In the genomic region with DNA sequence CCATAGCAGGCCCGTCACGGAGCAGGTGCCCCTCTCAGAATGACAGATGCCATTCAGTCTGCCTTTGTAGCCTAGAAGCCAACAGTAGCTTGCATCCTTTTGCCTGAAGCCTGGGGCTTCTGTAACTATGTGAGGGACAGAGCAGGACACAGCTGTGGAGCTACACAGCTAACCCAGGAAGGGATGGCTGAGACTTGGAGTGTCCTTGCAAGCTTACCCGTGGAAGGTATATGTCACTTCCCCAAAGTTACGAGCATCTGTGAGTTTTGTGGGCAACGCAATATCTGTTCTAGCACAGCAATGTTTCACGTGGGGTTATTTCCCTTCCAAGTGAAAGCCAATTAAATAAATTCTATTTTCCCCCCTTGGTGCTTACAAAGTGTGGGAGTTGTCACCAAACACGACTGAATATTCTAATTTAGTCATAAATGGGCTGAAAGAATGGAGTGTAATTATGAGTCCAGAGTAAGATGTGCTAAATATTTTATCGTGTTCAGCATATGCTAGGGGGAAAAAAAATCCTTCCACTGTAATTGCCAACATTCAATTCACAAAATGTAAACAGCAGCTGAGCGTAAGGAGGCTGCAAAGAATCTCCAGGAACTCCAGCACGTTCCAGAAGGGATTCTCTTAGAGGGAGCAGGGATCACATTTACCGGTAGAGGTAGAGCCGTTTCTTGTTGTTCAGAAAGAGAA, we compare ENCODE assay signal across 17 mouse cellular contexts.
DNase-seq lines count a peak whose midpoint lies in the region; ATAC-seq and TF ChIP-seq lines count a peak whose summit lies in the region.
"Had no signal": no experiment of that assay in that cellular context is flagged by ENCODE, and none has a peak within 500 bp of the region (broad histone marks: within the 10 kb centered on the region; RNA-seq: fewer than 3 reads in every experiment).

No protein-coding gene starts in this region.

- ATAC-seq in frontal cortex, adult (ENCODE audit: low TSS enrichment) = peak; percentile 38
- ATAC-seq in lung, embryonic 15.5 days (ENCODE audit: borderline replicate concordance, extremely low read depth, low FRiP score, low TSS enrichment) = no peak
- ATAC-seq in megakaryocyte, adult 5-6 weeks (ENCODE audit: poor library complexity, severe bottlenecking) = peak; percentile 75
- no peak for ATAC-seq in megakaryocyte-erythroid progenitor cell, adult 5-6 weeks (replicated peaks; ENCODE audit: low FRiP score, low TSS enrichment, poor library complexity, severe bottlenecking)
- ATAC-seq in inflammation-experienced regulatory T-cells, adult 6 months = no peak

- no peak for TF ChIP-seq POLR2A in brain, embryonic 14.5 days (IDR thresholded peaks at IDR 0.05; ENCODE audit: borderline replicate concordance, extremely low read depth, insufficient read depth, insufficient read length, poor library complexity, severe bottlenecking)

- TF ChIP-seq CTCF in brain, embryonic 14.5 days (IDR thresholded peaks at IDR 0.05; ENCODE audit: borderline replicate concordance, extremely low read depth, insufficient read depth, insufficient read length) = no peak

- H3K4me2 ChIP-seq in lung, embryonic 15.5 days = no peak overlapping the region
- H3K4me2 ChIP-seq: hindbrain, embryonic 13.5 days; midbrain, embryonic 12.5 days had no signal

- H3K27ac ChIP-seq in lung, embryonic 15.5 days = 0 out of 2 replicates have a peak overlapping the region, but pooled peaks have one; percentile 7
- H3K27ac ChIP-seq: hindbrain, embryonic 13.5 days; midbrain, embryonic 12.5 days had no signal

- no peak for DNase-seq in frontal cortex, postnatal 25 days (ENCODE audit: low spot score in 2 of 2)
- DNase-seq in lung, adult 18-20 months = no peak
- DNase-seq in brain, embryonic 14.5 days (ENCODE audit: low read depth) = peak; percentile 59
- DNase-seq: cerebellum, adult 8-10 months; heart, adult 11 months; kidney, postnatal 25 days; lung, postnatal 14 days; right cerebral cortex, postnatal 25 days; thymus, postnatal 14 days had no signal

- H3K4me1 ChIP-seq in lung, embryonic 15.5 days = peaks cover 2% of the 10 kb centered on the region; the same call in 1 of the 2 replicates
- H3K4me1 ChIP-seq: hindbrain, embryonic 13.5 days; midbrain, embryonic 12.5 days had no signal

- H3K36me3 ChIP-seq in lung, embryonic 15.5 days = no peaks in the 10 kb centered on the region
- H3K36me3 ChIP-seq: hindbrain, embryonic 13.5 days; midbrain, embryonic 12.5 days had no signal

- WGBS in lung, embryonic 15.5 days = 57% methylated on average over 12 of the region's 12 CpGs

- no peaks in the 10 kb centered on the region for H3K27me3 ChIP-seq in lung, embryonic 15.5 days
- H3K27me3 ChIP-seq: hindbrain, embryonic 13.5 days; midbrain, embryonic 12.5 days had no signal

- H3K9me3 ChIP-seq in lung, embryonic 15.5 days = no peaks in the 10 kb centered on the region
- H3K9me3 ChIP-seq: hindbrain, embryonic 13.5 days had no signal

- no peak overlapping the region for H3K4me3 ChIP-seq in lung, embryonic 15.5 days
- H3K4me3 ChIP-seq: erythroblast, embryonic 14.5 days; hindbrain, embryonic 13.5 days; midbrain, embryonic 12.5 days had no signal

- H3K9ac ChIP-seq in lung, embryonic 15.5 days = no peak overlapping the region
- H3K9ac ChIP-seq: hindbrain, embryonic 13.5 days; midbrain, embryonic 12.5 days had no signal

Comparison
In these comparisons a context has a peak if more than half of its experiments do, and no peak if none do; other contexts are left out.
1. ATAC-seq: peak in frontal cortex, adult (single experiment) and megakaryocyte, adult 5-6 weeks (single experiment); none in lung, embryonic 15.5 days (single experiment), megakaryocyte-erythroid progenitor cell, adult 5-6 weeks (single experiment) and inflammation-experienced regulatory T-cells, adult 6 months (single experiment).